Mouse (Mus musculus): ENCODE data around the gene Gm13420. TPM values are rescaled to one million over a fixed set of nuclear protein-coding genes. Genes with fewer than 3 reads are reported as not detected.
A peak's percentile ranks its signal among the peaks of the same experiment; 100 is the strongest.

Gene Gm13420
- total and polyA plus RNA-seq, 3 experiments, result not detected

GRCm38 (mm10) chr2:29787937-29788681, 36.6 kb upstream of the Gm13420 start, which contains the start of gene Trub2:
Gene Trub2, minus strand, starts transcription at chr2:29788502.
- in situ Hi-C loops (cut with MboI; ENCODE audit: low pct_ligation_motif_present, low pct_unique_long_range_greater_than_20kb, low sequenced_read_pairs), result no loop called here
- H3K36me3 ChIP-seq (replicated peaks in 1 of 2; ENCODE audit: control insufficient read depth in 1 of 2, insufficient read depth in 1 of 2, low read length in 1 of 2), result peaks cover 44 to 69% of the 10 kb centered on the region in 2 experiments
- peak within 1 kb of the TSS; percentile 87 for H3K9ac ChIP-seq (ENCODE audit: insufficient read depth, low read depth)
- H3K4me2 ChIP-seq (ENCODE audit: insufficient read depth, low read depth, poor library complexity, severe bottlenecking), result peak within 1 kb of the TSS; percentile 97
- H3K9me3 ChIP-seq (replicated peaks; ENCODE audit: low read length), result peaks cover 3% of the 10 kb centered on the region
- TF ChIP-seq MYC (IDR thresholded peaks at IDR 0.05; ENCODE audit: low read depth, low read length), result peak; percentile 64; the same call in 1 of the 2 replicates
- TF ChIP-seq UBTF (IDR thresholded peaks at IDR 0.05; ENCODE audit: low read depth, low read length), result no peak
- TF ChIP-seq CTCF (conservative IDR thresholded peaks at IDR 0.05 in 1 of 2, IDR thresholded peaks at IDR 0.05 in 1 of 2; ENCODE audit: low read depth in 2 of 2, low read length in 2 of 2), result no peak
- peak; percentile 65 for TF ChIP-seq TCF12 (IDR thresholded peaks at IDR 0.05; ENCODE audit: low read depth, low read length)
- peak; percentile 92 for TF ChIP-seq MXI1 (IDR thresholded peaks at IDR 0.05; ENCODE audit: low read depth, low read length)
- no peak for TF ChIP-seq RCOR1 (conservative IDR thresholded peaks at IDR 0.05; ENCODE audit: low read depth, low read length)
- peak; percentile 44; the same call in 1 of the 2 replicates for TF ChIP-seq POLR2A (IDR thresholded peaks at IDR 0.05; ENCODE audit: low read depth, low read length)
- peak; percentile 83 for TF ChIP-seq SIN3A (IDR thresholded peaks at IDR 0.05; ENCODE audit: low read length)
- TF ChIP-seq GABPA (IDR thresholded peaks at IDR 0.05; ENCODE audit: insufficient replicate concordance, low read depth, low read length), result no peak
- TF ChIP-seq KAT2A (IDR thresholded peaks at IDR 0.05; ENCODE audit: insufficient replicate concordance, low read length), result no peak
- TF ChIP-seq MAFK (IDR thresholded peaks at IDR 0.05; ENCODE audit: insufficient replicate concordance, low read length), result no peak
- no peak for TF ChIP-seq EP300 (IDR thresholded peaks at IDR 0.05; ENCODE audit: low read length)
- TF ChIP-seq ZNF384 (IDR thresholded peaks at IDR 0.05; ENCODE audit: low read depth, low read length), result no peak
- TF ChIP-seq POLR2AphosphoS2 (IDR thresholded peaks at IDR 0.05; ENCODE audit: low read depth, low read length), result no peak
- peak; percentile 11; the same call in 1 of the 2 replicates for TF ChIP-seq USF1 (IDR thresholded peaks at IDR 0.05; ENCODE audit: low read depth, low read length)
- no peak for TF ChIP-seq HCFC1 (IDR thresholded peaks at IDR 0.05; ENCODE audit: low read depth, low read length)
- no peak for TF ChIP-seq CHD2 (IDR thresholded peaks at IDR 0.05; ENCODE audit: low read length)
- TF ChIP-seq TBP (conservative IDR thresholded peaks at IDR 0.05; ENCODE audit: low read depth, low read length), result no peak
- TF ChIP-seq CHD1 (IDR thresholded peaks at IDR 0.05; ENCODE audit: low read depth, low read length), result no peak
- TF ChIP-seq NRF1 (IDR thresholded peaks at IDR 0.05; ENCODE audit: low read depth, low read length), result 0 out of 2 replicates have a peak, but pooled peaks have one; percentile 35
- TF ChIP-seq ZC3H11A (IDR thresholded peaks at IDR 0.05; ENCODE audit: low read depth, low read length), result no peak
- no peak for TF ChIP-seq IRF4 (IDR thresholded peaks at IDR 0.05; ENCODE audit: low read depth, low read length)
- TF ChIP-seq ELF1 (IDR thresholded peaks at IDR 0.05; ENCODE audit: low read depth, low read length), result peak; percentile 46; the same call in 1 of the 2 replicates
- peak; percentile 67 for TF ChIP-seq MAX (IDR thresholded peaks at IDR 0.05; ENCODE audit: low read length)
- TF ChIP-seq NELFE (IDR thresholded peaks at IDR 0.05; ENCODE audit: low read depth, low read length), result peak; percentile 41; the same call in 1 of the 2 replicates
- TF ChIP-seq RAD21 (IDR thresholded peaks at IDR 0.05; ENCODE audit: low read depth, low read length), result no peak
- TF ChIP-seq SMC3 (IDR thresholded peaks at IDR 0.05; ENCODE audit: low read depth, low read length), result no peak
- dilution Hi-C loops (cut with MboI; ENCODE audit: extremely low pct_ligation_motif_present, extremely low pct_unique_long_range_greater_than_20kb, low sequenced_read_pairs), result no loop called here
- H3K4me3 ChIP-seq (replicated peaks in 1 of 3; ENCODE audit: low read depth in 2 of 3, low read length in 2 of 3, poor library complexity in 1 of 3), result peak within 1 kb of the TSS; percentile 80 to 97 (median 89)
- H3K4me1 ChIP-seq (ENCODE audit: control insufficient read depth in 1 of 2, insufficient read depth in 2 of 2), result peaks cover 4 to 18% of the 10 kb centered on the region in 2 experiments; a peak in 3 of 4 replicates
- H3K27me3 ChIP-seq (replicated peaks), result no peaks in the 10 kb centered on the region
- peak within 1 kb of the TSS; percentile 8; the same call in 1 of the 2 replicates for H3K27ac ChIP-seq (ENCODE audit: insufficient read depth, low read depth)
- peaks cover 16% of the 10 kb centered on the region for H3K79me2 ChIP-seq (replicated peaks; ENCODE audit: control insufficient read depth, extremely low read depth, insufficient read depth, poor library complexity, severe bottlenecking)
- peak; percentile 72 for DNase-seq (ENCODE audit: extremely low read depth)
